Mouse (Mus musculus) lung, adult 2 months (tissue): Measurements from ENCODE around the gene Srrm4. TPM values are rescaled to one million over a fixed set of nuclear protein-coding genes. Genes with fewer than 3 reads are reported as not detected.

Source experiments
- DNase-seq: peaks from one replicate; pipeline ENCODE4 v3.0.0; 2022
- H3K4me1 ChIP-seq: fragments of 200-500 bp; 2 replicates; pipeline ENCODE4 v1.6.1; 2011; ENCODE audit warnings: low read length; ENCODE audit not compliant: control insufficient read depth, insufficient read depth
- H3K4me3 ChIP-seq: fragments of 200-500 bp; replicated peaks from 2 replicates; pipeline ENCODE3; 2011; ENCODE audit warnings: low read depth, mild to moderate bottlenecking, control low read depth, low read length; ENCODE audit errors: extremely low read depth
- CTCF ChIP-seq: fragments of 200-500 bp; IDR thresholded peaks from 2 replicates; pipeline ENCODE4 v1.5.1; 2011; ENCODE audit warnings: mild to moderate bottlenecking, low read length, control low read depth; ENCODE audit not compliant: insufficient read depth
- POLR2A ChIP-seq: fragments of 200-500 bp; IDR thresholded peaks from 2 replicates; pipeline ENCODE4 v1.6.1; 2011; ENCODE audit warnings: low read depth, mild to moderate bottlenecking, control low read depth, low read length, borderline replicate concordance; ENCODE audit errors: extremely low read depth
- WGBS: fragments of 180-500 bp; shearing (Covaris S2); methylation state at CpG from one replicate; pipeline ENCODE4 v1.1.7; 2018; 5-methylcytosine and 5-hydroxymethylcytosine counted together
- polyA plus RNA-seq: library from polyadenylated mRNA; depleted of rRNA; stranded (reverse); fragments of >200 nt; gene quantifications from 2 replicates; pipeline ENCODE4 v1.2.3, GENCODE M21; 2012

Gene Srrm4
- polyA plus RNA-seq, 1 experiment, result 0.49 TPM

DNA sequence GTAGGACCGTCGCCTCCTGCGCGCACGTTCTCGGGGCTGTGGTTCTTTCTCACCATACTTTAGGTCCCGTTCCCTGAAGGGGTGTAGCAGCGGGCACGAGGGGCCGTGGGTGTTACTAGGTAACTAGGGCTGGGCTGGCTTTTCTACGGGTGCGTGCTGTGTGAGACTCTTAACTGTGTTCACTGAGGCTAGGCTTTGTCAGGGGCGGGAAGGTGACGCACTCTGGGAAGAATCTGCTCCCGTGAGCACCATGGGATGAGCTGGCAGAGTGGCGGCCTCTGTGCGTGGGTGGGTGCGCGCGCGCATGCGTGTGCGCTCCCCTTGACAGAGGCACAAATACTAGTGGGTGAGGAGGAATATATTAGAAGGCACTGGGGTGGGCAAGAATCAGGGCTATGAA is 145.1 kb downstream of the Srrm4 start:
- TF ChIP-seq POLR2A (no peak), CTCF (no peak)
- no peak overlapping the region for H3K4me3 ChIP-seq
- no peaks in the 10 kb centered on the region; the same call in 1 of the 2 replicates for H3K4me1 ChIP-seq
- no peak for DNase-seq
- WGBS, result 61% methylated on average over 23 of the region's 23 CpGs

GRCm38 (mm10) chr5:116445634-116446367 is 145.8 kb downstream of the Srrm4 start:
- 53% methylated on average over 10 of the region's 10 CpGs for WGBS
- TF ChIP-seq CTCF (no peak), POLR2A (no peak)
- no peak overlapping the region for H3K4me3 ChIP-seq
- H3K4me1 ChIP-seq, result no peaks in the 10 kb centered on the region; the same call in 1 of the 2 replicates
- DNase-seq, result no peak

DNA sequence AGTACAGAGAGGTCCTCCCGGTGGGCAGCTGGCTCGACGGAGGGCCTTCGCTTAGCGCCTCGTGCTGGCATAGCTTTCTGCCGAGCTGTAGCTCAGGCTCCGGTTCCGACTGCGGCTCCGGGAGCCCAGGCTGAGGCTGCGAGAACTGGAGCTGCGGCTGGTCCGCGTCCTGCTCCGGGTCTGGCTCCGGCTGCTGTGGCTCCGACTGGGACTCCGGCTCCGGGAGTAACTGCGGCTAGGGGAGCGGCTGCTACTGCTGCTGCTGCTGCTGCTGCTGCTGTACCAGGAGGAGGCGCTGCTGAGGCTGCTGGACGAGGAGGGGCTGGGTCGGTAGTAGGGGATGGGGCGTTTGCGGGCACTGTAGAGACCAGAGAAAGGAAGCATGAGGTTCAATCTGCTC is 147.1 kb downstream of the Srrm4 start:
- no peaks in the 10 kb centered on the region; the same call in 1 of the 2 replicates for H3K4me1 ChIP-seq
- no peak overlapping the region for H3K4me3 ChIP-seq
- TF ChIP-seq POLR2A (no peak), CTCF (no peak)
- 74% methylated on average over 27 of the region's 27 CpGs for WGBS
- no peak for DNase-seq

DNA sequence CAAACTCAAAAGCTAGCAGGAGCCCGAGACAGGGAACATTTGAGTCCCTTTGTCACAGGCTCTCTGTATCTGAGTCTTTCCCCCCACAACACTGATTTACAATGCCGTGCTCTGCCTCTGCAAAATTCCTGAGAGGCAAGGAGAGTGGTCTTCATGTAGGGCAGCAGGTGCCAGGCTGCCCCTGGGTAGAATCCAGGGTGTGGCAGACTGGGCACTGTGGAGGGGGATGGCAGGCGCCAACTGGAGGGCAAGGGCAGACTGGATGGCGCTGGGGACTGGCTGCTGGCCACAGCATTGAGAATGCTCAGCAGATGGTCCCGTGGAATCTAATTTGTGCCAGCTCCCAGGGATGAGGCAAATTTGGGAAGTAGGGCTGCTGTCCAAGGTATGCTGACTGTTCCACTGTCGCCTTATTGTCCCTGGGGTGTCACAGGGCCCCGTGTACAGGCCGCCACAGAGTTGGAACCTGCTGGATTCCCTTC is 148.1 kb downstream of the Srrm4 start:
- TF ChIP-seq CTCF (no peak), POLR2A (no peak)
- no peaks in the 10 kb centered on the region for H3K4me1 ChIP-seq
- no peak for DNase-seq
- no peak overlapping the region for H3K4me3 ChIP-seq
- 79% methylated on average over 8 of the region's 8 CpGs for WGBS

DNA sequence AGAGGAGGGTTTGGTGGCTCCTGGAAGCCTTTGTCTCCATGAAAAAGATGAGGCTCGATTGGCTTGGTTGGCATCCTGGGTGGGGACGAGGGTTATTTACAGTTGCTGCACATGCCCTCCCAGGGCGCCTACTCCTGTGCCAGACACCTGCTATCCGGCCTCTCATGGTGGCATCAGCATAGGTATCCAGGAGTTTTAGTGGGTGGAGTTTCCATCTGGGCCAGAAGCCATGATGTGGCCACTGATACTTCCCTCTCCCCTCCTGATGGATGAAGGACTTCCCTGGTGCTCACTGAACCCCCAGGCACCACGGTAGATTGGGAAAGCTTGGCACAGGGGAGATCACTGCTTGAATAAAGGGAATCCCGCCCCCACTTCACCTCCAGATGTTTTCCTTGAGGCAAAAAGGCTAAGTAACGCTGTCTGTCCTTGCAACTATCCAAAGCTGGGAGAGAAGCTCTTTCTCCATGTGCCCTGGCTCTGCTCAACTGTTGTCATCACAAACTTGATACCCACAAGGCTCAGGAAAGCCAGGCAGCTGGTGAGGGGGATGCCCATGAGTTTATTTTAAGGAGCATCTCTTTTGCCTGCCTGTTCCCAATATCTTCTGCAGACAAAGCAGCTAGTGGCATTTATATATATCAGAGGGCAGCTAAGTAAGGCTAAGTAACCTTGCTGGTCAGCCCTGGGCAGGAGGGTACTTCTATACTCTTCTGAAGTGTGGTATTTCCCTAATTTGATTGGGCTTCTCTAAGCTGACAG is 148.7 kb downstream of the Srrm4 start:
- WGBS, result 74% methylated on average over 7 of the region's 7 CpGs
- TF ChIP-seq POLR2A, result no peak
- no peak for TF ChIP-seq CTCF
- no peak for DNase-seq
- Histone ChIP-seq H3K4me3 (no peak overlapping the region), H3K4me1 (no peaks in the 10 kb centered on the region)

DNA sequence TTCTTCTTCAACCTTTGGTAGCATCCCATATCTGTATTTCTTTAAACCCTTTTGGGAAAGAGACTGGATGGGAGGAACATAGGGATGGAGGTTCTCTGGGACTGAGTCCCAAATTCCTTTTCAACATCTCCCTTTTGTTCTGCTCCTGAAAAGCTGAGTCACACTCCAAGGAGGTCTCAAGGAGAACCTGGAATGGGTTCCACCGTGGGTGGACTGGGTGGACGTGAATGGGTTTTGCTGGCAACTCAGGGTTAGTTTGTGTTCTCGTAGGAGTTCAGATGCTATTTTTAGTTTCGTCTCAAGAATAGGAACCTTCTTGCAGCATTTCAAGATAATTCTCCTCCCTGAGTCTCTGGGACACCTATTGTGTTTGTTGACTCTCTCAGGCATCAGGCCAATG is 151.4 kb downstream of the Srrm4 start:
- Histone ChIP-seq H3K4me1 (no peaks in the 10 kb centered on the region), H3K4me3 (no peak overlapping the region)
- WGBS, result 29% methylated on average over 4 of the region's 4 CpGs
- TF ChIP-seq POLR2A (no peak), CTCF (no peak)
- DNase-seq, result no peak

- no peak overlapping the region for H3K4me3 ChIP-seq
- no peaks in the 10 kb centered on the region for H3K4me1 ChIP-seq
- TF ChIP-seq CTCF (no peak), POLR2A (no peak)
- DNase-seq, result no peak
- WGBS, result 55% methylated on average over 4 of the region's 4 CpGs
These were observed 153.3 kb downstream of the Srrm4 start for GRCm38 (mm10) chr5:116438328-116438727.

DNA sequence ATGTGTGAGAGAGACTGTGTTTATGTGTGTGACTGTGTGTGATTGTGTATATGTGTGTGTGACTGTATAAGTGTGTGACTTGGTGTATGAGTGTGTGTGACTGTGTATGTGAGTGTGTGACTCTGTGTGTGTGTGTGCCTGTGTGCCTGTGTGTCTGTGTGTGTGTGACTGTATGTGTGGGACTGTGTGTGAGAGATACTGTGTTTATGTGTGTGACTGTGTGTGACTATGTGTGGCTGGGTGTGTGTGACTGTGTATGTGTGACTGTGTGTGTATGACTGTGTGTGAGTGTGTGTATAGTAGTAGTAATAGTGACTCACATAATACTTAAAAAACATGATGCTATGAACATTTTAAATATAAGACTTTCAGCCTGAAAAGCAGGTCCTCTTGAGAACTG is 155.5 kb downstream of the Srrm4 start:
- H3K4me1 ChIP-seq, result no peaks in the 10 kb centered on the region
- TF ChIP-seq POLR2A, result no peak
- TF ChIP-seq CTCF, result no peak

GRCm38 (mm10) chr5:116434976-116435850 is 156.4 kb downstream of the Srrm4 start:
- no peak overlapping the region for H3K4me3 ChIP-seq
- no peak for DNase-seq
- no peak for TF ChIP-seq CTCF
- no peak for TF ChIP-seq POLR2A
- H3K4me1 ChIP-seq, result no peaks in the 10 kb centered on the region
- 62% methylated on average over 13 of the region's 13 CpGs for WGBS

More for the DNA sequence above, 155.5 kb downstream of the Srrm4 start:
- no peak for DNase-seq
- H3K4me3 ChIP-seq, result no peak overlapping the region
